In genomic region chr7:63018859-63019575, GRCm38 (mm10) we compare ENCODE assay signal across 25 mouse cellular contexts.
DNase-seq lines count a peak whose midpoint lies in the region; ATAC-seq and TF ChIP-seq lines count a peak whose summit lies in the region.
"Had no signal": no experiment of that assay in that cellular context is flagged by ENCODE, and none has a peak within 500 bp of the region (broad histone marks: within the 10 kb centered on the region; RNA-seq: fewer than 3 reads in every experiment).

No protein-coding gene starts in this region.

- ATAC-seq in forebrain, embryonic 14.5 days: no peak
- no peak for ATAC-seq in forebrain, embryonic 12.5 days (ENCODE audit: low FRiP score)
- no peak for ATAC-seq in kidney, embryonic 16.5 days (ENCODE audit: low FRiP score, low TSS enrichment)
- ATAC-seq: CD4-positive, CD25-positive, alpha-beta regulatory T cell, adult 4 months; forebrain, embryonic 13.5 days; hindbrain, postnatal 0 days had no signal

- no peak for TF ChIP-seq CTCF in brain, embryonic 14.5 days (IDR thresholded peaks at IDR 0.05; ENCODE audit: borderline replicate concordance, extremely low read depth, insufficient read depth, insufficient read length)

- H3K4me2 ChIP-seq in forebrain, embryonic 14.5 days (ENCODE audit: low read length): no peak overlapping the region
- no peak overlapping the region for H3K4me2 ChIP-seq in forebrain, embryonic 12.5 days
- no peak overlapping the region for H3K4me2 ChIP-seq in kidney, embryonic 16.5 days (replicated peaks; ENCODE audit: low read depth, low read length)
- H3K4me2 ChIP-seq: embryonic facial prominence, embryonic 15.5 days; forebrain, embryonic 13.5 days; hindbrain, embryonic 13.5 days had no signal

- no peaks in the 10 kb centered on the region for H3K4me1 ChIP-seq in forebrain, embryonic 14.5 days (ENCODE audit: control insufficient read depth, insufficient read depth, low read length)
- peaks cover 8% of the 10 kb centered on the region; the same call in 1 of the 2 replicates for H3K4me1 ChIP-seq in forebrain, embryonic 12.5 days
- no peaks in the 10 kb centered on the region for H3K4me1 ChIP-seq in kidney, embryonic 16.5 days (ENCODE audit: insufficient read depth, low read length)
- H3K4me1 ChIP-seq: embryonic facial prominence, embryonic 15.5 days; heart, embryonic 10.5 days; hindbrain, embryonic 13.5 days had no signal

- DNase-seq in embryo, embryonic 10 days (ENCODE audit: low spot score): peak; percentile 5
- no peak for DNase-seq in embryo, embryonic 9.5 days (ENCODE audit: extremely low spot score)
- DNase-seq in forebrain, embryonic 14.5 days (ENCODE audit: low spot score): peak; percentile 0
- peak; percentile 13 for DNase-seq in brain, embryonic 14.5 days (ENCODE audit: low read depth)
- DNase-seq in mesoderm, embryonic 11.5 days (ENCODE audit: low read depth, low spot score): peak; percentile 3
- DNase-seq in layer of hippocampus, adult 18-20 months (ENCODE audit: low spot score in 2 of 2): no peak
- DNase-seq: adrenal gland, adult 8-10 months; adrenal gland, postnatal 36 days; B cell, adult 2 months; cerebellum, adult 11 months; cerebellum, adult 8-10 months; cerebellum, postnatal 14 days; gastrocnemius, postnatal 10 days; heart, adult 18-20 months; heart, postnatal 10 days had no signal

- H3K27me3 ChIP-seq in forebrain, embryonic 14.5 days (replicated peaks; ENCODE audit: control insufficient read depth, insufficient read depth, low read length): no peaks in the 10 kb centered on the region
- no peaks in the 10 kb centered on the region for H3K27me3 ChIP-seq in forebrain, embryonic 12.5 days
- no peaks in the 10 kb centered on the region for H3K27me3 ChIP-seq in kidney, embryonic 16.5 days (ENCODE audit: insufficient read depth, low read length)
- H3K27me3 ChIP-seq: embryonic facial prominence, embryonic 15.5 days; forebrain, embryonic 13.5 days; hindbrain, embryonic 13.5 days had no signal

- no peaks in the 10 kb centered on the region for H3K36me3 ChIP-seq in forebrain, embryonic 14.5 days (ENCODE audit: control insufficient read depth, insufficient read depth, low read length)
- H3K36me3 ChIP-seq in forebrain, embryonic 12.5 days (replicated peaks): no peaks in the 10 kb centered on the region
- H3K36me3 ChIP-seq in kidney, embryonic 16.5 days (ENCODE audit: insufficient read depth, low read length): no peaks in the 10 kb centered on the region
- H3K36me3 ChIP-seq: embryonic facial prominence, embryonic 15.5 days; G1E; heart, embryonic 10.5 days; hindbrain, embryonic 13.5 days had no signal

- 38% methylated on average over 2 of the region's 2 CpGs for WGBS in forebrain, embryonic 14.5 days
- WGBS in forebrain, embryonic 12.5 days: 33% methylated on average over 2 of the region's 2 CpGs
- 70% methylated on average over 2 of the region's 2 CpGs for WGBS in kidney, embryonic 16.5 days

- H3K4me3 ChIP-seq in forebrain, embryonic 14.5 days (ENCODE audit: low read depth, low read length): no peak overlapping the region
- no peak overlapping the region for H3K4me3 ChIP-seq in forebrain, embryonic 12.5 days (replicated peaks)
- no peak overlapping the region for H3K4me3 ChIP-seq in kidney, embryonic 16.5 days (ENCODE audit: low read length)
- H3K4me3 ChIP-seq: embryonic facial prominence, embryonic 15.5 days; erythroblast, embryonic 14.5 days; forebrain, embryonic 13.5 days; heart, embryonic 10.5 days; hindbrain, embryonic 13.5 days had no signal

- TF ChIP-seq POLR2A in brain, embryonic 14.5 days (IDR thresholded peaks at IDR 0.05; ENCODE audit: borderline replicate concordance, extremely low read depth, insufficient read depth, insufficient read length, poor library complexity, severe bottlenecking): no peak

- H3K27ac ChIP-seq in forebrain, embryonic 14.5 days (ENCODE audit: low read depth, low read length): no peak overlapping the region
- H3K27ac ChIP-seq in forebrain, embryonic 12.5 days: no peak overlapping the region
- no peak overlapping the region for H3K27ac ChIP-seq in kidney, embryonic 16.5 days (ENCODE audit: low read length)
- H3K27ac ChIP-seq: embryonic facial prominence, embryonic 15.5 days; forebrain, embryonic 13.5 days; heart, embryonic 10.5 days; hindbrain, embryonic 13.5 days; hindbrain, postnatal 0 days had no signal

- H3K9me3 ChIP-seq in forebrain, embryonic 14.5 days (replicated peaks; ENCODE audit: control insufficient read depth, low read length): no peaks in the 10 kb centered on the region
- no peaks in the 10 kb centered on the region for H3K9me3 ChIP-seq in forebrain, embryonic 12.5 days
- H3K9me3 ChIP-seq in kidney, embryonic 16.5 days (ENCODE audit: low read length): no peaks in the 10 kb centered on the region
- H3K9me3 ChIP-seq: embryonic facial prominence, embryonic 15.5 days; forebrain, embryonic 13.5 days; G1E; heart, embryonic 10.5 days; hindbrain, embryonic 13.5 days had no signal

- no peak overlapping the region for H3K9ac ChIP-seq in forebrain, embryonic 14.5 days (ENCODE audit: low read length)
- no peak overlapping the region for H3K9ac ChIP-seq in forebrain, embryonic 12.5 days
- H3K9ac ChIP-seq in kidney, embryonic 16.5 days (replicated peaks; ENCODE audit: low read length): no peak overlapping the region
- H3K9ac ChIP-seq: embryonic facial prominence, embryonic 15.5 days; forebrain, embryonic 13.5 days; hindbrain, embryonic 13.5 days had no signal

Comparison
In these comparisons a context has a peak if more than half of its experiments do, and no peak if none do; other contexts are left out.
1. DNase-seq: peak in embryo, embryonic 10 days (single experiment), forebrain, embryonic 14.5 days (single experiment), brain, embryonic 14.5 days (single experiment) and mesoderm, embryonic 11.5 days (single experiment); none in embryo, embryonic 9.5 days (single experiment) and layer of hippocampus, adult 18-20 months (0 of 2).